Mouse (Mus musculus) thymus, postnatal 25 days (tissue): ENCODE results near the gene Stt3a.

Experiments used
- DNase-seq: peaks from one replicate; pipeline ENCODE4 v3.0.0; 2022

Stt3a gene

DNA sequence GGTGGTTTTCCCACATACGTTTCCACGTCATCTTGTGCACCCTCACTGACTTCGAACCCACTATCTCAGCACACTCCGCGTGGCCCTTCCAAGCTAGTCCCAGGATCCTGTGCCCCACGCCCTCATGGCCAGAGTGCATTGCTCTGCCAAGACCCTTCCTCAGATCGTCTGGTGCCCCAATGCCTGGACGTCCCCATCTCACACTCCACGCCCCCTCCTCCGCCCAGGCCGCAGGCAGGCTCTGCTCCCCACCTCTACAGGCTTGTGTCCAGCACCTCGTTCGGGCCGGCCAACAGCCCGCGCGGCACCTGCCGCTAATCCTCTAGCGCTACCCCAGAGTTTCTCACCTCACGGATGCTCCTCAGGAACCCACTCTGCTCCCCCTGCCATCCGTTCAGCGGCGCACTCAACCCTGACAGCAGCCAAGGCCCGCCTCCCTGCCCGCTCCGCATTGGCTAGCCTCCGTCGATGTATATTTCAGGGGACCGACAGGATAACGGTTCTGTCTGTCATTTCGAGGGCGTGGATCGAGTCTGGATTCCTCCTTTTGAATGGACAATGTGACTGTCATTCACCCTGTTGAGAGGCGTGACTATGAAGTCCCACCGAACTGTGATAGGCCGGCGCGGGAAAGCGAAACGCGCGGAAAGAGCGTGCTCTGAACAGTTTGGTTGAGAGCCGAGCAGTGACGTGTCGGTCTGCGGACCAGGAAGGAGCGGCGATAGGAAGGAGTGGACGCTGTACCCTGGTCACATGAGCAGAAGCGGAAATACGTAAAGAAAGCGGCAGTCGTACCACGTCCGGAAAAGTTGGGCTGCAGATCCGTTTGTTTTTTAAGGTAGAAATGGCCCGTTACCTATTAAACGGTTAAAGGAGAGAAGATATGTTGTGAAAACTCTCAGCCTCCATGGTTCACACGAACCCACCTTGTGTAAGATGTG is at the start of gene Stt3a:
TSS of gene Stt3a (minus strand) at position 477 of the 941 bp plus-strand sequence.
- DNase-seq, result peak; percentile 95

DNA sequence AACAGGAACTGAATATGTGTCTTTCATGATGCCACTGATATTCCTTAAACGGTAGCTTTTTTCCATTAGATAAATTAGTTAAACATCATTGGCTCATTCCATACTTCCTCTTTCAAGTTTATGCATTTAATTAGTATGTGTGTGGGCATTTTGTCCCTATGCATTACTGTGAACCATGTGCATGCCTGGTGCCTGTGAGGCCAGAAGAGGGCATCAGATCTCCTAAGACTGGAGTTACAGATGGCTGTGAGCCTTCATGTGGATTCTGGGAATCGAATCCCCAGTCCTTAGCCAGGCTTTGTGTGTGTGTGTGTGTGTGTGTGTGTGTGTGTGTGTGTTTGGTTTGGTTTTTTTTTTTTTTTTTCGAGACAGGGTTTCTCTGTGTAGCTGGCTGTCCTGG is 47.0 kb upstream of the Stt3a start:
- no peak for DNase-seq

DNA sequence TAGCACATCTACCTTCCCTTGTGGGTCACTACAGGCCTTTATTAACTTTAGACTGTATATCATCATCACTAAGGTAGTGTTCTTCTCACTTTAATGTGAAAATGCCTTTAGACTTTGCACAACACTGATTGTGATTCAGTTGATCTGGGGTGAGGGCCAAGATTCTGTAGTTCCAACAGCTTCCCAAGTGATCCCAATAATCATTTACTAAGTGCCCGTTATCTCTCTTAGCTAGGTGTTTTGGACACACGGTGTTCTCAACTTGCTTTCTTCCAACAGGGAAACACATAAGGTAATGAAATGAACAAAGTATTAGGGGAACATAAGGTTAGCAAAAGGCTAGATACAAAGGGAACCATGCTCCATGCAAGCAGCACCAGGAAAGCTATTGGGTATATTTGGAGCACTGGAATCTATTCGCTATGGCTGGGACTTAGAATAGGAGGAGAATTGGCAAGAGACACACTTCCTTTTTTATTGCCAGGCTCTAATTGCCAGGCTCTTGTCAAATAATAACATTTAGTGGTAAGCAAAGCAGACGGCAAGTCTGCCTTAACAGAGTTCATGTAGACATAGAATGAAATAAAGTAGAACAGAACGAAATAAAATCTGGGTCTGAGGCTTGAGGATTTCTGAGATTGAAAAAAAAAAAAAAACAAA is 40.8 kb upstream of the Stt3a start:
- DNase-seq, result no peak

DNA sequence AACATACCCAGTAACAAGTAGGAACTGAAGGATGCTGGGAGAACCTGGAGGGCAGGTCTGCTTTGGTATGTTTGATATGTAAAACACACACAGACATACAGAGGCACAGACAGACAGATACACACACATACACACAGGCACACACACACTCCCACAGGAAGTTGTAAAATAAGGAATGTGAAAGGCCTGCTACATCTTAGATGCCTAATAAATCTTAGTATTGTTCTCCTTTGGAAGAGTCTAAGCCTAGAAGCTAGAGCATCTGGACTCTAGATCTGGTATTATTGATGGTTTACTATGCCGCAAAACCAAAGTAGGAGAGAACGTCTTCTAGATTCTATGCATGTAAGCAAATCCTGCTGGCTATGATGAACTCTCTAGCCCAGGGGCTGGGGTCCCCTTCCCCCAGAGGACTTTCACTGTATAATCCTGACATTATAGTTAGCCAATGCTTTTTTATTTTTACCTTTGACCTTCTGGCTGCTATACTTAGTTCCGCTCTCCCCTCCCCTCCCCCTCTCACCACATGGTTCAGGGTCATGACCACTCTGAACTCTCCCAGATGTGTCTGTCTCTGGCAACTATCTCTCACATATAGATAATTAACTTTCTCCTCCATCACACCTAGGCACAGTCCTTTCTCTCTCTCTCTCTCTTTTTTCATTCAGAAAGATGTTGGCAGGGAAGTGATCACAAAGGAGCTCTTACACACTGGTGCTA is 37.9 kb upstream of the Stt3a start:
- no peak for DNase-seq

DNA sequence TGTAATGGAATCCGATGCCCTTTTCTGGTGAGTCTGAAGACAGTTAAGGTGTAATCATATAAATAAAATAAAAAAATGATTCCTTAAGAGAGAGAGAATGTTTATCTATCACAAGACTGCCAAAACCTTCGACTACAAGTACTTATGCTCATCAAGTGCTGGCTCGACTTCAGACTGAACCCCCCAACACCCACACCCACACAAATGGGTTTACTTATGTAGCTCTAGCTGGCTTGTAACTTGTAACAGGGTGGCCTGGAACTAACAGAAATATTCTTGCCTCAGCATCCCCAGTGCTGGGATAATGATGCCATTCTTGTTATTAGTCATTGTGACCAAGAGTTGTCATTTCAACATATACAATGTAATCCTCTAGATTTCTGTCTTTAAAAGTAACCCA is 36.4 kb upstream of the Stt3a start:
- DNase-seq, result no peak

DNA sequence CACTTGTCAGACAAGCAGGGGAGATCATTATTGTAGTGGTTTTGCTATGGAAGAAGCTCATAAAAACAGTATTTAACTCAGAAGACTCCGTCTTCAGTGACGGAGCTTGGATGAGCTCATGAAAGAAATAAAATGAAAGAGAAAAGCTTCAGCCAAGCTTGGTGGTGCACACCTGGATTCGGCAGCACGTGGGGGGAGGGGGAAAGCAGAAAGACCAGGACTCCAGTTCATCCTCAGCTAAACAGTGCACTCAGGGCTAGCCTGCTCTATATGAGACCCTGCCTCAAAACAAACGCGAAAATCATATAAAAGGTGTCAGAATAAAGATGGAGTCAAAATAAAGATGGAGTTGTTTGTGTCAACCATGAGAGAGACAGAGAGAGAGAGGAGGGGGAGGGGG is 35.9 kb upstream of the Stt3a start:
- no peak for DNase-seq

DNA sequence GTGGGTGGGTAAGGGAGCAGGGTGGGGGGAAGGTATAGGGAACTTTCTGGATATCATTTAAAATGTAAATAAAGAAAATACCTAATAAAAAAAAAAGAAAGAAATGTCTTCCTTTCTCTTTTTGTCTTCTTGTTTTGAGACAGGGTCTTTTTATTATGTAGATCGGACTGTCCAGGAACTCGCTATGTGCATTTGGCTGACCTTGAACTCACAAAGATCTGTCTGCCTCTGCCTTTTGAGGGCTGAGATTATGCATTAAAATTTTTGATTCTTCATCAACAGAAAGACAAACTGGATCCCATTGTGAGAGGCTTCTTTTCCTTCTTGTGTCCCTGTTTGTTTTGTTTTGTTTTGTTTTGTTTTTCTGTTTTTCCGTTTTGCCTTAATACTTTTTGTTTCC is 35.5 kb upstream of the Stt3a start:
- DNase-seq, result no peak

DNA sequence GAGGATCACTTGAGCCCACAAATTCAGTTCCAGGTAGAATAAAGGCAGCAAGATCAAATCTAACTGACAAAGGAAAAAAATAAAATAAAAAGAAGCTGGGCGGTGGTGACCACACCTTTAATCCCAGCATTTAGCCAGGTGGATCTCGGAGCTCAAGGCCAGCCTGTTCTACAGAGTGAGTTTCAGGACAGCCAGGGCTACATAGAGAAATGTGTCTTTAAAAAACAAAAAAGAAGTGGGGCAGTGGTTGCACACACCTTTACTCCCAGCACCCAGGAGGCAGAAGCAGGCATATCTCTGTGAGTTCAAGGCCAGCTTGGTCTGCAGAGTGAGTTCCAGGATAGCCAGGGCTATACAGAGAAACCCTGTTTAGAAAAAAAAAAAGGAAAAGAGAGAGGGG is 34.5 kb upstream of the Stt3a start:
- no peak for DNase-seq

DNA sequence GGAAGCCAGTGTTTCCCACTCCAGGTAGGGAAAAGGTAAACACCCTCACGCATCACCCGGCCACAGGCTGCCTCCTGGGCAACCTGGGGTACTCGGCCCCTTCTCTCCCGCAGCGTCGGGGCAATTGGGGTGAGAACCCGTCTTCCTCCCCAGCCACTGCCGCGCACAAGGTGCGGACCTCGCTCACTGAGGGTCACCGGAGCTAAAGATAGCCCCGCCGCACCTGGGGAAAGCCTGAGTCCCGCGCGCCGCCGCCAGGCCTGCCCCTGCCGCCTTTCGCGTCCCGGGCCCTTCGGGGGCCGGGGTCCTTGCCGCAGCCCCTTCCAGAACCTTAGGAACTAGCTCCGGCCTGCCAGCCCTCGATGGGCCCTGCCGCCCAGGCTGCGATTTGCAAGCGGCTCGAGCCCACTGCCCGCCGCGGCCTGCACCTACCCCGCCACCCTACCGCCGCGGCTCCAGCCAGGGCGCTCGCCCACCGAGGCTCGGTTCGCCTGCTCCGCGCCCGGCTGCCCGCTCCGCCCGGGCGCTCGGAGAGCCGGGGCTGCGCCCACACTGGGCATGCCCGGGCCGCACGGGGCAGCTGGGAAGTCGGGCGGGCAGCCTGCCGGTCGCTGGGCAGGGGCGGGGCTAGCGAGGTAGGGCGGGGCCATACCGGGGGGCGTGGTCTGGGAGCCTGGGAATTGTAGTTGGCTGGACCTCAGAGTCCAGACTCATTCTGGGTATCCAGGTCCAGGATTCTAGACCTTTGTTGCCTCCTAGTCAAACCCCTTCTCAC is 29.5 kb upstream of the Stt3a start, which contains the start of gene Ei24:
TSS of gene Ei24 (minus strand) at position 613 of the 775 bp plus-strand sequence.
- peak; percentile 83 for DNase-seq

DNA sequence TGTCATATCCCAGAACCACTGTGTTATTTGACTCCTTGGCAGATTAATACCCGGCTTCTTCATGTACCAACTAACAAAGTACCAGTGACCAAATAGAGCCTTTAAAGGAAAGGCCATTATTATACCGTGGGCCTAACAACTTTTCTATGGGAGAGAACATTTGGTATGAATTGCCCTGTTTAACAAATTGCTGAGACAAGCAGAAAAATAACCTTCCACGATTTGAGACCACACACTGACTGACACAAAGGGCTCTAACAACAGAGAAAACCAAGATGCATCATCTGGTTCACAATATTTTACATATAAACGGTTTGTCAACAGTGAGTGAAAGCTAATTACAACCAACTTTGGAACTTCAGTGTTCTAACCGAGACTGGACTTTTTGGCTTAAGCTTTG is 28.7 kb upstream of the Stt3a start:
- no peak for DNase-seq

DNA sequence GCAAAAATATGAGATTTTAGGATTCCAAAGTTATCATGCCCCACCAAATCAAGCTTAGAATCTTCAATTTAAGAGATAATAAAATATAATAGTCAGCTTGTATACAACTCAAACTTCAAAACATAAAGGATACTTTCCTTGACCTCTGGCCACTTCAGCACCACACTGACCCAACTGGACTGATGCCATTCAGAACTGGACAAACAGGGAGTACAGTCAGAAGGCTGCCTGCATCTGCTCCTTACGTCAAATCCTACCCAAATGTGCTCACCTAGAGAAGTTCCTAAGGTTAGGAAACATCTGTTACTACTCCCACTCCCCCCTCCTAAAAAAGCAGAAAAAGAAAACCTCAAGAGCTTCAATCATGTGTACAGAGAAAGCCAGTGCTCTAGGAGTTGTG is 28.1 kb upstream of the Stt3a start:
- no peak for DNase-seq

DNA sequence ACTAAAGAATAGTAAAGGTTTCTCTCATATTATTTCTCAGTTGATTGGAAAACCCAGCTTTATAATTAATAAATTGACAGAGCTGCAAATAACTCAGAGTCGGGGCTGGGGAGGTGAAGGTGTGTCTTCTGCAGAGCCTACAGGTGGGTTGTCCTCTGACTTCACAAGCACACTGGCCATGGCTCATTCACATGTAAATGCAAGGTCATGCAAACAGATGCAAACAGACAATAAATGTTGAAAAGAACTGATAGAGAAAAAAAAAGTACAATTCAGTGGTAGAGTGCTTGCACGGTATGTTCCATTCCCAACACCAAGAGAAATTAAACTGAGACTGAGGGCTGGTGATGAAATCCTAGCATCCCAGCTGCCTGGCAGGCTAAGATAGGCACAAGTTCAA is 27.0 kb upstream of the Stt3a start:
- no peak for DNase-seq

DNA sequence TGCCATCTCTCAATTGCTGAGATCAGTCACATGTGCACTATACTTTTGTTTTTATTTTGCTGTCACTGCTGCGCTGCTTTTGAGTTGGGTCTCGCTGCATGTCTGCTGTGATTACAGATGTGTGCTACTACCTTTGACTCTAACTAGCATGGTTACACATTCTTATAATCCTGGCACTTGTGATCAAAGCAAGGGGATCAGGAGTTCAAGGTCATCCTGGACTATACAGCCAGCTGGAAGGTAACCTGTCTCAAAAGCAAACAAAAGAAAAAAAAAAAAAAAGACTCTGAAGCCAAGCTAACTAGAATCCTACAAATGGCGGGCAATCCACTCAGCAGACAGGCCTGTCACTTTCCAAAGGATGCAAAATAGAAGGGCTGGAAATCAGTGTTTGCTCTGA is 24.7 kb upstream of the Stt3a start:
- no peak for DNase-seq

DNA sequence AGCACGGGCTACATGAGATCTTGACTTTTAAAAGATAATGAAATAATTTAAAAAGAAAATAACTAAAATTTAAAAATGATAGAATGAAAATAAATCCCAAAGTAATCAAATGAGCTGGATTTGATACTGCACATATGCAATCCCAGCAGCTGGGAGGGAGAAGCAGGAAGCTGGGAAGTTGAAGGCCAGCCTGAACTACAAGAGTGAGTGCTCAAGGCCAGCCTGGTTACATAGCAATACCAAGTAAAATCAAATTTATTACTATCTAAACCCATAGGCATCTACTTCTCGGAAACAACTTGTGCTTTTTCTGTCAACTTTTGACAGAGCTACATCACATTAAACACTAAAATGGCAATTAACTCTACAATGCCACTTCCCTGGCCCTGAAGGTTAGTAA is 16.4 kb upstream of the Stt3a start:
- DNase-seq, result no peak

DNA sequence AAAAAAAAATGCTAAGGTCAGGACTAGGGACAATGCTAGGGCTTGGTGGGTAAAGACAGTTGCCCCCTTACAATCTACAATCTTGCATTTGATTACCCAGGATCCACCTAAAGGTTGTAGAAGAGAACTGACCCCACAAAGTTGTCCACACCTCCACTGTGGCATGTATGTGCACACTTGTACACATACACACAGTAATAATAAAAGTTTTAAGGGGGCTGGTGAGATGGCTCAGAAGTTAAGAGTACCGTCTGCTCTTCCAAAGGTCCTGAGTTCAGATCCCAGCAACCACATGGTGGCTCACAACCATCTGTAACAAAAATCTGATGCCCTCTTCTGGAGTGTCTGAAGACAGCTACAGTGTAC is 1.6 kb upstream of the Stt3a start:
- no peak for DNase-seq

DNA sequence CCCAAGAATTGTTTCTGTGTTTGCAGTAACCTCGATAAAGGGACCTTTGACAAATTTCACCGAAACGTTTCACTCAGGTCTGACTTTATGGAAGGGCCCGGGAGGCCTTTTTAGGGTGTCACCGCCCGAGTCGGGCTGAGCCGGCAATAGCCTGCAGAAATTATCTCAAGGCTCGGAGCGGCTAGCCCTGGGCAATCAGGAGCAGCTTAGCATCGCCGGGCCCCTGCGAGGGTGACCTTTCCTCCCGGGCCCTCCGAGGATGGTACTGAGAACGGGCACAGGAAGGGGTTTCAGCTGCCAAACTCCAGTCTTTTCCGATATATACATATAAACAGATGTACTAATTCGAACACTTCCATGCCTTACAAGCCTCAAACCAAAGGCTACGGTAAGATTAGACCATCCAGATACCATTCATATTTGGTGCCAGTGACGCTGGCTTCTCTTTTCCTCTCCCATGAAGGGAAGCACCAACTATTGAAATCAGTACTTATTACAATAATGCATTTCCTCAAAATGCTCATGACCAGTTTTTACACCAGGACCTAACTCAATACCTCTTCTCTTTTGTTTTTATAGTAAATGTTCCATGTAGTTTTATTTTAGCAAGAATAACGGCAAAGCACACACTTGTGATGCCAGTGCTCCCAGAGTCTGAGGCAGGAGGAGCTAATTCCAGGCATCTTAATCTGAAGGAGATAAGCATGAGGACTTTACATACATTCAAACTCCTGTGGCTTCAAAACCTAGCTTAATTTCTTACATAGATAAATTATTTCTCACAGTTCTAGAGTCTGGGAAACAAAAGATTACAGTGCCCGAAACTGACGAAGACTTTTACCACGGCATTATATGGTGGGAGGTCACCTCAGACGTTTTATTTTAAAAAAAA is 923 bp upstream of the Stt3a start:
- DNase-seq, result peak; percentile 57

DNA sequence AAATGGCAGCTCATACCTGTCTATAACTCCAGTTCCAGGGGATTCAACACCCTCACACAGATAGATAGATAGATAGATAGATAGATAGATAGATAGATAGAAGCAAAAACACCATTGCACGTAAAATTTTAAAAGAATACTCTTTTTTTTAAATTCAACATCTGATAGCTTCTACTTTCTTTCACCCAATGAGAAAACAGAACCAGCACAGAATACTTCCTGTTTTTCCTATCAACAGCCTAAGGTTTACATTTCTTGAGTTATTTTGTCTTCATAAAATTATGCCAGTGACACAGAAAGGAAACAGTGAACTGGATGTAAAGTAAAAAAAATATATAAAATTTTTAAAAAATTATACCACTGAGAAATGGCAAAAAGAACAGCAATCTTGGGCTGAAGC is 3.1 kb downstream of the Stt3a start:
- DNase-seq, result no peak

DNA sequence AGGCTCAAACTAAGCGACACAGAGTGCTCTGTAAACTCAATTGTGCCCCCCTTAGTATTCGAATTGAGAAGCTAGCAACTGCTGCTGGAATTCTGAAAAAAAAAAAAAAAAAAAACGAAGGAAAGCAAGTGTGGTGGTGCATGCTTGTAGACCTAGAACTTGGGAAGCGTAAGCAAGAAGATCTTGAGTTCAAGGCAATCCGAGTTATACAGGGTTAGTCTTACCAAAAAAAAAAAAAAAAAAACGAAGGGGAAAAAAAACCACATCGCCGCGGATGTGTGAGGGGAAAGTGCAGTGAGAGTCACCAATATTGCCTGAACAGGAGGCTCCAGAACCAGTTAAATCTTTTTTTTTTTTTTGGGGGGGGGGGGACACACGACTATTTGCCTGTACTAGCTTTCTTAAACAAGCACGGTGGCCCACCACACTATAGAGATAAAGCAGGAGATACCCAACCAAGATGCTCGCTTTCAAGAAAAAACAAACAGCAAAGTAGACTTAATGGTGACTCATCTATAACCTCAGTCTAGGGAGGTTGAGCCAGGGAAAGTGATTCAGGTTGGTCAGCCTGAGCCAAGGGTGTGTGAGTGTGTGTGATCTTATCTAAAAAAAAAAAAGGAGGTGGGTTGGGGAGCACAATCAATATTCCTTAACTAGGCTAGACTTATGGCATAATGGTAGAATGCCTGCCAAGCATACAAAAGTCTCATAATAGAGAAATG is 40.3 kb downstream of the Stt3a start, which contains the start of gene Chek1:
TSS of gene Chek1 (minus strand) at position 32 of the 722 bp plus-strand sequence.
- DNase-seq, result no peak

DNA sequence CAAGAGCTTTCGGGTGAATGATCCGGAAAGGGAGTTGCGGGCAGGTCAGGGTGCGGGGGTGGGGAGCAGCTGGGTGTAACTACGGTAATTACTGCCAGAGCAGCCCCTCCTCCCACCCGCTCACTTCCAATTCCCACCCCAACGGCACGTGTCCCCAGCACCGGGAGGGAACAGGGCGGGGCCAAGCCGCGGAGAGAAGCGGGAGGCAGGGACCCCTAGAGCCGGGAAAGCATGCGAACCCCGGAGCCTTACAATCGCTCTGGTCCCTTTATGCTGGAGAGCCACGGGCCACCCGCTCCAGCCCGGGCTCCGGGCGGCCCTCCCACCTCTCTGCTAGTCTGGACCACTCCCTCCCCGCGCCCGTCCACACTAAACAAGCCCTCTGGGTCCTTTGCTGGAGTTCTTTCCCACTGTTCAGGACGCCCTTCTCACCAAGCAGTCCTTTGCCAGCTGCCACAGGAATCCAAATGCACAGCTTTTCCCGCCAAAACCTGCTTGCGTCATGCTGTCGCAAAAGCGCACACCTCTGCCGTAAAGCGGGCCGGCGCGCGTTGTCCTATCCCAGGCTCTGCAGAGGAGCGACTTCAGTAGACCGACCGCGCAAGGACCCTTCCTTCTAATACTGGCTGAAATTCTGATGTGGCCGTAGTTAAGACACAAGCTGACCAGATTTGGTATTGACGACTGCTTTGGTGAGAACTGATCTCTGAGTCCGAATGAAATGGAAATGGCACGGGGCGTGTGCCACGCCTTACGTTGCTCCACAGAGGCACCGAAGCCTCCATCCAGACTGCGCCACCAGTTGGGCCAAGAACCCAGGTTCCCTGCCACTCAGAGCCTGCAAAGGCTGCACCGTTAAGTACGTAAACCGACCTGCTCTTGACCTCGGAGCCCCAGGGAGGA is 41.1 kb downstream of the Stt3a start:
- DNase-seq, result peak; percentile 91

DNA sequence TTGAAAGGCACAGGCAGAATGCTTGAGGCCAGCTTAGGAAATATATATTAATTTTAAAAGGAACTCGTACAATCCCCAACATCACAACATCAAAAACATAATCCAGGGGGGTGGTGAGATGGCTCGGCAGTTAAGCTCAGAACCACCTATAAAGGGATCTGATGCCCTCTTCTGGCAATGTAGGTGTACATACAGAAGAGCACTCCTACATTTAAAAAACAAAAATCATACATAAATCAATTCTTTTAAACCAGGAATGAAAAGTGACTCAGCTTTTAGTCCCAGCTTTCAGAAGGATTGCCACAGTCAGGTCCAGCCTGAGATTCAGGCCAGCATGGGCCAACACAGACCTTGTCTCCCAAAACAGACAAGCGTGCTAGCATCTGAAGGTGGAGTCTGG is 50.9 kb downstream of the Stt3a start:
- no peak for DNase-seq
